Mouse (Mus musculus) midbrain, embryonic 10.5 days (tissue): Measurements from ENCODE around the gene Gmds. TPM values are rescaled to one million over a fixed set of nuclear protein-coding genes. Genes with fewer than 3 reads are reported as not detected.
A peak's percentile ranks its signal among the peaks of the same experiment; 100 is the strongest.

Source experiments
- DNase-seq: peaks from one replicate; pipeline ENCODE4 v3.0.0-alpha.2; 2017; ENCODE audit warnings: low spot score
- H3K27ac ChIP-seq: fragments of 300-500 bp; sonication (generic); replicated peaks from 2 replicates; pipeline ENCODE4 v1.5.1; 2016; ENCODE audit warnings: mild to moderate bottlenecking
- H3K27me3 ChIP-seq: fragments of 300-500 bp; sonication (generic); 2 replicates; pipeline ENCODE4 v1.6.1; 2016; ENCODE audit warnings: low read depth, mild to moderate bottlenecking; ENCODE audit not compliant: poor library complexity, severe bottlenecking
- H3K36me3 ChIP-seq: fragments of 300-500 bp; sonication (generic); 2 replicates; pipeline ENCODE4 v1.6.1; 2016; ENCODE audit warnings: mild to moderate bottlenecking, moderate library complexity
- H3K4me1 ChIP-seq: fragments of 300-500 bp; sonication (generic); 2 replicates; pipeline ENCODE4 v1.6.1; 2016
- H3K4me3 ChIP-seq: fragments of 300-500 bp; sonication (generic); 2 replicates; pipeline ENCODE4 v1.5.1; 2016; ENCODE audit warnings: mild to moderate bottlenecking, moderate library complexity
- H3K9me3 ChIP-seq: fragments of 300-500 bp; sonication (generic); replicated peaks from 2 replicates; pipeline ENCODE4 v1.6.1; 2016; ENCODE audit warnings: mild to moderate bottlenecking
- WGBS: fragments of 180-500 bp; shearing (Covaris S2); methylation state at CpG from one replicate; pipeline ENCODE4 v1.1.7; 2016; 5-methylcytosine and 5-hydroxymethylcytosine counted together
- polyA plus RNA-seq: library from polyadenylated mRNA; unstranded; fragments of >200 nt; fragmentation: Nextera tagmentation; extraction: Ambion mirVana; gene quantifications from 2 replicates; pipeline ENCODE4 v1.2.1, GENCODE M21; 2016

Gene Gmds
- polyA plus RNA-seq, 1 experiment from 2014 or later, result 29.9 TPM

GRCm38 (mm10) chr13:31818337-31818736 lies 520.2 kb downstream of the Gmds start:
- Histone ChIP-seq H3K9me3 (no peaks in the 10 kb centered on the region), H3K4me3 (no peak overlapping the region), H3K27me3 (peaks cover 100% of the 10 kb centered on the region), H3K36me3 (no peaks in the 10 kb centered on the region), H3K27ac (no peak overlapping the region), H3K4me1 (peaks cover 26% of the 10 kb centered on the region)
- WGBS, result 58% methylated on average over 7 of the region's 7 CpGs
- no peak for DNase-seq

GRCm38 (mm10) chr13:31815383-31816003 lies 523.0 kb downstream of the Gmds start:
- H3K27ac ChIP-seq, result no peak overlapping the region
- H3K27me3 ChIP-seq, result peaks cover 100% of the 10 kb centered on the region
- WGBS, result 13% methylated on average over 15 of the region's 15 CpGs
- no peak overlapping the region for H3K4me3 ChIP-seq
- peaks cover 26% of the 10 kb centered on the region for H3K4me1 ChIP-seq
- H3K9me3 ChIP-seq, result no peaks in the 10 kb centered on the region
- H3K36me3 ChIP-seq, result no peaks in the 10 kb centered on the region
- peak; percentile 56 for DNase-seq

- H3K4me1 ChIP-seq, result peaks cover 30% of the 10 kb centered on the region
- WGBS, result 33% methylated on average over 2 of the region's 2 CpGs
- no peak for DNase-seq
Measured at GRCm38 (mm10) chr13:31812701-31813100, 525.8 kb downstream of the Gmds start.

GRCm38 (mm10) chr13:31811542-31812021 lies 527.0 kb downstream of the Gmds start:
- DNase-seq, result peak; percentile 64
- Histone ChIP-seq H3K36me3 (no peaks in the 10 kb centered on the region), H3K4me3 (peak overlapping the region; percentile 47), H3K27me3 (peaks cover 100% of the 10 kb centered on the region), H3K4me1 (peaks cover 40% of the 10 kb centered on the region), H3K9me3 (no peaks in the 10 kb centered on the region), H3K27ac (peak overlapping the region; percentile 72)
- WGBS, result 1% methylated on average over 44 of the region's 44 CpGs

More at GRCm38 (mm10) chr13:31812701-31813100, 525.8 kb downstream of the Gmds start:
- Histone ChIP-seq H3K9me3 (no peaks in the 10 kb centered on the region), H3K27ac (no peak overlapping the region), H3K4me3 (no peak overlapping the region), H3K27me3 (peaks cover 100% of the 10 kb centered on the region), H3K36me3 (no peaks in the 10 kb centered on the region)

GRCm38 (mm10) chr13:31810693-31811541 lies 527.6 kb downstream of the Gmds start:
- H3K9me3 ChIP-seq, result no peaks in the 10 kb centered on the region
- H3K27ac ChIP-seq, result peak overlapping the region; percentile 72
- under 1% methylated on average over 61 of the region's 65 CpGs for WGBS

GRCm38 (mm10) chr13:31810375-31810692 lies 528.2 kb downstream of the Gmds start:
- no peak for DNase-seq
- Histone ChIP-seq H3K27ac (peak overlapping the region; percentile 72), H3K36me3 (no peaks in the 10 kb centered on the region), H3K9me3 (no peaks in the 10 kb centered on the region), H3K4me3 (peak overlapping the region; percentile 47), H3K27me3 (peaks cover 100% of the 10 kb centered on the region), H3K4me1 (peaks cover 39% of the 10 kb centered on the region)
- WGBS, result under 1% methylated on average over 9 of the region's 9 CpGs

More at GRCm38 (mm10) chr13:31810693-31811541, 527.6 kb downstream of the Gmds start:
- H3K27me3 ChIP-seq, result peaks cover 100% of the 10 kb centered on the region
- peak; percentile 65 for DNase-seq
- H3K4me3 ChIP-seq, result peak overlapping the region; percentile 47
- no peaks in the 10 kb centered on the region for H3K36me3 ChIP-seq
- peaks cover 38% of the 10 kb centered on the region for H3K4me1 ChIP-seq

- H3K27ac ChIP-seq, result no peak overlapping the region
- H3K36me3 ChIP-seq, result no peaks in the 10 kb centered on the region
- H3K4me1 ChIP-seq, result peaks cover 39% of the 10 kb centered on the region
- peak overlapping the region; percentile 24; the same call in 1 of the 2 replicates for H3K4me3 ChIP-seq
- DNase-seq, result no peak
- 5% methylated on average over 6 of the region's 6 CpGs for WGBS
- H3K27me3 ChIP-seq, result peaks cover 100% of the 10 kb centered on the region
- H3K9me3 ChIP-seq, result no peaks in the 10 kb centered on the region
Measured at GRCm38 (mm10) chr13:31809701-31810100, 528.8 kb downstream of the Gmds start.

GRCm38 (mm10) chr13:31808804-31809420 lies 529.6 kb downstream of the Gmds start:
- Histone ChIP-seq H3K27ac (peak overlapping the region; percentile 77), H3K4me1 (peaks cover 39% of the 10 kb centered on the region), H3K9me3 (no peaks in the 10 kb centered on the region), H3K4me3 (peak overlapping the region; percentile 62), H3K36me3 (no peaks in the 10 kb centered on the region), H3K27me3 (peaks cover 100% of the 10 kb centered on the region)
- no peak for DNase-seq
- WGBS, result 4% methylated on average over 16 of the region's 16 CpGs

GRCm38 (mm10) chr13:31808116-31808803 lies 530.3 kb downstream of the Gmds start:
- Histone ChIP-seq H3K27ac (peak overlapping the region; percentile 77), H3K27me3 (peaks cover 100% of the 10 kb centered on the region), H3K36me3 (no peaks in the 10 kb centered on the region), H3K4me3 (peak overlapping the region; percentile 62), H3K4me1 (peaks cover 46% of the 10 kb centered on the region), H3K9me3 (no peaks in the 10 kb centered on the region)
- DNase-seq, result peak; percentile 59
- WGBS, result under 1% methylated on average over 73 of the region's 73 CpGs

GRCm38 (mm10) chr13:31807736-31808115 lies 530.8 kb downstream of the Gmds start:
- WGBS, result under 1% methylated on average over 47 of the region's 47 CpGs
- H3K36me3 ChIP-seq, result no peaks in the 10 kb centered on the region
- H3K4me3 ChIP-seq, result peak overlapping the region; percentile 62
- H3K9me3 ChIP-seq, result no peaks in the 10 kb centered on the region
- peak overlapping the region; percentile 77 for H3K27ac ChIP-seq
- H3K4me1 ChIP-seq, result peaks cover 48% of the 10 kb centered on the region
- peak; percentile 70 for DNase-seq
- H3K27me3 ChIP-seq, result peaks cover 100% of the 10 kb centered on the region

- Histone ChIP-seq H3K27ac (peak overlapping the region; percentile 77), H3K4me1 (peaks cover 48% of the 10 kb centered on the region), H3K27me3 (peaks cover 100% of the 10 kb centered on the region), H3K36me3 (no peaks in the 10 kb centered on the region), H3K4me3 (peak overlapping the region; percentile 62), H3K9me3 (no peaks in the 10 kb centered on the region)
- peak; percentile 68 for DNase-seq
- under 1% methylated on average over 100 of the region's 101 CpGs for WGBS
Measured at GRCm38 (mm10) chr13:31806890-31807735, 531.4 kb downstream of the Gmds start.
